In the genomic region with DNA sequence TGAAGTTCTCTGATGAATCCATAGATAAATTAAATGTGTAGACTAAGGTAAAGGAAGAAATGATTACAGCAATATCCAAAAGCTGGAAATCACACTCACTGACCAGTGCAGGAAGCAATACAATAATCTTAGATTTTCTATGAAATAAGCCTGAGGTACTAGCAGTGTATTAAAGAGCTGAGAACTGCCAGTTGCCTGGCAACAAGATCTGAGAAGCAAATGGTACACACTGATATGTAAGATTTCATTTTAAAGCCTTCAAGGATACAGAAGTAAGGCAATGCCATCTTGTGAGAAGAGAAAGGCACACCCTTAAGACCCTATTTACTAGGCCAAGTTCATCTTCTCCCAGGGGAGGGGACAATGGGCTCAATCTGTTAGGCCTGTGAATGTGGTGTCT, we compare ENCODE assay signal across 23 mouse cellular contexts. TPM values are rescaled to one million over a fixed set of nuclear protein-coding genes. Genes with fewer than 3 reads are reported as not detected.
DNase-seq lines count a peak whose midpoint lies in the region; ATAC-seq and TF ChIP-seq lines count a peak whose summit lies in the region.
"Had no signal": no experiment of that assay in that cellular context is flagged by ENCODE, and none has a peak within 500 bp of the region (broad histone marks: within the 10 kb centered on the region; RNA-seq: fewer than 3 reads in every experiment).

No protein-coding gene starts in this region.

- TF ChIP-seq CTCF in brain, embryonic 14.5 days (IDR thresholded peaks at IDR 0.05; ENCODE audit: borderline replicate concordance, extremely low read depth, insufficient read depth, insufficient read length) = no peak
- 0 out of 2 replicates have a peak, but pooled peaks have one; percentile 10 for TF ChIP-seq CTCF in forebrain, postnatal 0 days (IDR thresholded peaks at IDR 0.05; ENCODE audit: low read depth)

- peak overlapping the region; percentile 59; the same call in 1 of the 2 replicates for H3K27ac ChIP-seq in forebrain, embryonic 15.5 days (replicated peaks)
- no peak overlapping the region for H3K27ac ChIP-seq in forebrain, embryonic 12.5 days
- no peak overlapping the region; the same call in 1 of the 2 replicates for H3K27ac ChIP-seq in midbrain, embryonic 14.5 days (replicated peaks; ENCODE audit: low read depth, low read length)
- no peak overlapping the region for H3K27ac ChIP-seq in midbrain, embryonic 10.5 days (replicated peaks)
- H3K27ac ChIP-seq in forebrain, postnatal 0 days (ENCODE audit: low read depth, low read length) = peak overlapping the region; percentile 77
- H3K27ac ChIP-seq: embryonic facial prominence, embryonic 12.5 days; heart, embryonic 10.5 days; intestine, embryonic 15.5 days had no signal

- no peak overlapping the region for H3K4me3 ChIP-seq in forebrain, embryonic 15.5 days
- no peak overlapping the region for H3K4me3 ChIP-seq in forebrain, embryonic 12.5 days (replicated peaks)
- H3K4me3 ChIP-seq in midbrain, embryonic 14.5 days (replicated peaks; ENCODE audit: low read depth, low read length) = no peak overlapping the region
- H3K4me3 ChIP-seq in midbrain, embryonic 10.5 days = no peak overlapping the region
- H3K4me3 ChIP-seq in forebrain, postnatal 0 days (ENCODE audit: low read depth, low read length) = no peak overlapping the region
- H3K4me3 ChIP-seq: embryonic facial prominence, embryonic 12.5 days; heart, embryonic 10.5 days; intestine, embryonic 15.5 days had no signal

- ATAC-seq in forebrain, embryonic 15.5 days (replicated peaks) = 0 out of 2 replicates have a peak, but pooled peaks have one; percentile 55
- ATAC-seq in forebrain, embryonic 12.5 days (ENCODE audit: low FRiP score) = no peak
- ATAC-seq in midbrain, embryonic 14.5 days (ENCODE audit: low FRiP score, low TSS enrichment) = no peak
- ATAC-seq in forebrain, postnatal 0 days = peak; percentile 87
- ATAC-seq: activated CD4-positive, CD25-positive, alpha-beta regulatory T cell, adult 4 months; intestine, embryonic 15.5 days; Patski had no signal

- no peaks in the 10 kb centered on the region for H3K9me3 ChIP-seq in forebrain, embryonic 15.5 days
- H3K9me3 ChIP-seq in forebrain, embryonic 12.5 days = no peaks in the 10 kb centered on the region
- no peaks in the 10 kb centered on the region for H3K9me3 ChIP-seq in midbrain, embryonic 14.5 days (ENCODE audit: control insufficient read depth, low read length)
- no peaks in the 10 kb centered on the region for H3K9me3 ChIP-seq in midbrain, embryonic 10.5 days (replicated peaks)
- H3K9me3 ChIP-seq in forebrain, postnatal 0 days (ENCODE audit: low read length) = no peaks in the 10 kb centered on the region
- H3K9me3 ChIP-seq: embryonic facial prominence, embryonic 12.5 days; heart, embryonic 10.5 days; intestine, embryonic 15.5 days had no signal

- no peaks in the 10 kb centered on the region for H3K27me3 ChIP-seq in forebrain, embryonic 15.5 days
- no peaks in the 10 kb centered on the region for H3K27me3 ChIP-seq in forebrain, embryonic 12.5 days
- no peaks in the 10 kb centered on the region for H3K27me3 ChIP-seq in midbrain, embryonic 14.5 days (ENCODE audit: control insufficient read depth, insufficient read depth, low read length)
- no peaks in the 10 kb centered on the region for H3K27me3 ChIP-seq in midbrain, embryonic 10.5 days (ENCODE audit: low read depth, poor library complexity, severe bottlenecking)
- no peaks in the 10 kb centered on the region for H3K27me3 ChIP-seq in forebrain, postnatal 0 days (ENCODE audit: insufficient read depth, low read length)
- H3K27me3 ChIP-seq: CH12.LX; embryonic facial prominence, embryonic 12.5 days; intestine, embryonic 15.5 days; Patski had no signal

- peaks cover 20% of the 10 kb centered on the region for H3K36me3 ChIP-seq in forebrain, embryonic 15.5 days
- peaks cover 57% of the 10 kb centered on the region for H3K36me3 ChIP-seq in forebrain, embryonic 12.5 days (replicated peaks)
- H3K36me3 ChIP-seq in midbrain, embryonic 14.5 days (ENCODE audit: control insufficient read depth, insufficient read depth, low read length) = peaks cover 48% of the 10 kb centered on the region
- H3K36me3 ChIP-seq in midbrain, embryonic 10.5 days = peaks cover 81% of the 10 kb centered on the region
- H3K36me3 ChIP-seq in forebrain, postnatal 0 days (ENCODE audit: insufficient read depth) = peaks cover 33% of the 10 kb centered on the region
- H3K36me3 ChIP-seq: heart, embryonic 10.5 days; intestine, embryonic 15.5 days had no signal

- H3K4me2 ChIP-seq in forebrain, embryonic 15.5 days (replicated peaks) = no peak overlapping the region
- no peak overlapping the region for H3K4me2 ChIP-seq in forebrain, embryonic 12.5 days
- H3K4me2 ChIP-seq in midbrain, embryonic 14.5 days (ENCODE audit: low read length) = no peak overlapping the region
- no peak overlapping the region for H3K4me2 ChIP-seq in forebrain, postnatal 0 days (ENCODE audit: low read depth)
- H3K4me2 ChIP-seq: embryonic facial prominence, embryonic 12.5 days; intestine, embryonic 15.5 days had no signal

- no peak overlapping the region for H3K9ac ChIP-seq in forebrain, embryonic 15.5 days (replicated peaks)
- no peak overlapping the region for H3K9ac ChIP-seq in forebrain, embryonic 12.5 days
- no peak overlapping the region for H3K9ac ChIP-seq in midbrain, embryonic 14.5 days (replicated peaks; ENCODE audit: low read length)
- 0 out of 2 replicates have a peak overlapping the region, but pooled peaks have one; percentile 18 for H3K9ac ChIP-seq in forebrain, postnatal 0 days
- H3K9ac ChIP-seq: embryonic facial prominence, embryonic 12.5 days; intestine, embryonic 15.5 days had no signal

- DNase-seq in midbrain, embryonic 14.5 days = peak; percentile 41
- DNase-seq in midbrain, embryonic 10.5 days (ENCODE audit: low spot score) = no peak
- peak; percentile 63 for DNase-seq in brain, embryonic 14.5 days (ENCODE audit: low read depth)
- peak; percentile 60 for DNase-seq in forebrain, postnatal 0 days
- no peak for DNase-seq in adrenal gland, adult (ENCODE audit: inconsistent age in 2 of 2, low spot score in 1 of 2)
- DNase-seq: adrenal gland, adult 2 months; adrenal gland, postnatal 25 days; cerebellum, adult 11 months; cerebellum, adult 8-10 months; cerebellum, postnatal 14 days; heart, adult 18-20 months; heart, postnatal 10 days; heart, postnatal 4 days; kidney, adult 18-20 months had no signal

- peaks cover 10% of the 10 kb centered on the region; the same call in 1 of the 2 replicates for H3K4me1 ChIP-seq in forebrain, embryonic 15.5 days
- H3K4me1 ChIP-seq in forebrain, embryonic 12.5 days = no peaks in the 10 kb centered on the region
- no peaks in the 10 kb centered on the region for H3K4me1 ChIP-seq in midbrain, embryonic 14.5 days (ENCODE audit: control insufficient read depth, insufficient read depth, low read length)
- no peaks in the 10 kb centered on the region for H3K4me1 ChIP-seq in midbrain, embryonic 10.5 days
- H3K4me1 ChIP-seq in forebrain, postnatal 0 days (ENCODE audit: insufficient read depth) = 0 out of 2 replicates have a peak, but pooled peaks cover 3% of the 10 kb centered on the region
- H3K4me1 ChIP-seq: embryonic facial prominence, embryonic 12.5 days; intestine, embryonic 15.5 days had no signal

- TF ChIP-seq POLR2A in brain, embryonic 14.5 days (IDR thresholded peaks at IDR 0.05; ENCODE audit: borderline replicate concordance, extremely low read depth, insufficient read depth, insufficient read length, poor library complexity, severe bottlenecking) = no peak

RNA-seq across cellular contexts. Expression of gene Arnt2, which starts 59.4 kb away (rescaled TPM):
- polyA plus RNA-seq in forebrain, embryonic 15.5 days (2015; fragmentation: Nextera tagmentation; extraction: Ambion mirVana) = 59.1 and 61.2 TPM in 2 replicates
- 65.9 and 69.2 TPM in 2 replicates for polyA plus RNA-seq in forebrain, embryonic 12.5 days (2016; fragmentation: Nextera tagmentation; extraction: Ambion mirVana)
- polyA plus RNA-seq in midbrain, embryonic 14.5 days (2014; fragmentation: Nextera tagmentation; extraction: Ambion mirVana) = 75.7 and 82.1 TPM in 2 replicates
- 24.0 and 36.1 TPM in 2 replicates for polyA plus RNA-seq in midbrain, embryonic 10.5 days (2016; fragmentation: Nextera tagmentation; extraction: Ambion mirVana)
- 172 and 207 TPM in 2 replicates for polyA plus RNA-seq in brain, embryonic 14.5 days (2012; rRNA removed)
- total RNA-seq in forebrain, postnatal 0 days (2014; rRNA removed) = 113 and 138 TPM in 2 replicates
- 50.3 and 61.9 TPM in 2 replicates for polyA plus RNA-seq in forebrain, postnatal 0 days (2015; fragmentation: Nextera tagmentation; extraction: Ambion mirVana)
- total RNA-seq: common myeloid progenitor, adult 5-6 weeks had no signal

Comparison
In these comparisons a context has a peak if more than half of its experiments do, and no peak if none do; other contexts are left out.
1. ATAC-seq: peak in forebrain, embryonic 15.5 days (single experiment) and forebrain, postnatal 0 days (single experiment); none in forebrain, embryonic 12.5 days (single experiment) and midbrain, embryonic 14.5 days (single experiment).
2. H3K27ac ChIP-seq: peak in forebrain, embryonic 15.5 days (single experiment) and forebrain, postnatal 0 days (single experiment); none in forebrain, embryonic 12.5 days (single experiment), midbrain, embryonic 14.5 days (single experiment) and midbrain, embryonic 10.5 days (single experiment).
3. DNase-seq: peak in midbrain, embryonic 14.5 days (single experiment), brain, embryonic 14.5 days (single experiment) and forebrain, postnatal 0 days (single experiment); none in midbrain, embryonic 10.5 days (single experiment) and adrenal gland, adult (0 of 2).